Mouse (Mus musculus) liver, embryonic 11.5 days (tissue): Measurements from ENCODE around the gene Gm17455. TPM values are rescaled to one million over a fixed set of nuclear protein-coding genes. Genes with fewer than 3 reads are reported as not detected.

Source experiments
- polyA plus RNA-seq: library from polyadenylated mRNA; unstranded; fragments of >200 nt; fragmentation: Nextera tagmentation; extraction: Ambion mirVana; gene quantifications from 2 replicates; pipeline ENCODE4 v1.2.1, GENCODE M21; 2014

Gm17455 gene
- polyA plus RNA-seq, 1 experiment from 2014 or later: 0.44 TPM

Other genes starting within 250 kb of the Gm17455 start
- gene Chst3, start 180.5 kb upstream of the Gm17455 start, polyA plus RNA-seq: 0.48 and 0.60 TPM in 2 replicates
- gene Psap, start 122.1 kb upstream of the Gm17455 start, polyA plus RNA-seq: 57.0 and 59.8 TPM in 2 replicates
- gene Vsir, start 52.9 kb upstream of the Gm17455 start, polyA plus RNA-seq: 5.4 and 6.3 TPM in 2 replicates